Mouse (Mus musculus) spleen, adult 2 months (tissue): ENCODE data around the gene Prkca.

Experiments
- CTCF ChIP-seq: fragments of 200-500 bp; IDR thresholded peaks from 2 replicates; pipeline ENCODE4 v1.5.1; 2011; ENCODE audit warnings: mild to moderate bottlenecking, inconsistent platforms; ENCODE audit not compliant: insufficient read depth, insufficient read length, insufficient replicate concordance; ENCODE audit errors: extremely low read depth
- POLR2A ChIP-seq: fragments of 200-500 bp; IDR thresholded peaks from 2 replicates; pipeline ENCODE4 v1.6.1; 2011; ENCODE audit warnings: low read depth, low read length, inconsistent platforms

DNA sequence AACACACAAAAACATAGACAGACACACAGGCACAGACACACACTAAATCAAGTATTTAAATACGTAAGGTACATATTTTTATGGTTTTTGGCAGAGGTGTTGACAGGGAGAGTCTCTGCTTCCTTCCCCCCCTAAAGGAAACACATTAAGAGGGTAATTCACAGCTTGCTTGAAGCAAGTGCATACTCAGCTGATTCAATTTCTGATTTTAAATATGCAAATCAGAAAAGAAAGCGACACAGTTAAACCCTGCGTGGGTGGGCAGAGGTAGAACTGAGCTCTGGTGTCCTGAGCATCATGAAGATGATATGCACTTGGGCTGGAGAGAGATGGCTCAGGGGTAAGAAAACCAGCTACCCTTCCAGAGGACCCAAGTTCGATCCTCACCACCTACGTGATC lies 248.9 kb downstream of the Prkca start:
- TF ChIP-seq POLR2A: no peak
- no peak for TF ChIP-seq CTCF
